ENCODE assay signal across 11 mouse cellular contexts in the genomic region with DNA sequence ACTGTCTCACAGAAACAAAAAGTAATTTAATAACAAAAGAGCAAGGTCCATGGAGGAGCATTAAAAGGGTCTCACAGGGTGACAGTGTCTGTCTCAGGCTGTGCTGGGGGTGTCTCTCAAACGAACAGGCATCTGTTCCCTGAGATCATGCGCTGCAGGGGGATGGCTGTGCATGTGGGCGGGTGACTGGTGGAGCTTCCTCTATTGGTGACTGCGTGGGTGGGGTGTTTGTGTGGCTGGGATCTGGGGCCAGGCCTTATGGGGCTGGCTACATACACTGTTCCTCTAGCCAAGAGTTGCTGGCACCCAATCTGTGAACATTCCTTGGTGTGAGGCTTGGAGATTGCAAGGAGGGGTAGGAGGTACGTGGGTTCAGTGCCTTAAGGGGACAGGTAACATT. TPM values are rescaled to one million over a fixed set of nuclear protein-coding genes. Genes with fewer than 3 reads are reported as not detected.
DNase-seq lines count a peak whose midpoint lies in the region; TF ChIP-seq lines count a peak whose summit lies in the region.
"Had no signal": no experiment of that assay in that cellular context is flagged by ENCODE, and none has a peak within 500 bp of the region (broad histone marks: within the 10 kb centered on the region; RNA-seq: fewer than 3 reads in every experiment).

No protein-coding gene starts in this region.

- no peaks in the 10 kb centered on the region for H3K4me1 ChIP-seq in thymus, adult 2 months (replicated peaks; ENCODE audit: control insufficient read depth, insufficient read depth, low read length)

- no peak for TF ChIP-seq CTCF in thymus, adult 2 months (IDR thresholded peaks at IDR 0.05; ENCODE audit: borderline replicate concordance, control insufficient read depth, extremely low read depth, insufficient read depth, low read length, poor library complexity)

- WGBS in thymus, adult 2 months = 33% methylated on average over 5 of the region's 5 CpGs

- H3K27me3 ChIP-seq in thymus, adult 2 months (ENCODE audit: control insufficient read depth, insufficient read depth, low read length) = no peaks in the 10 kb centered on the region

- DNase-seq in adrenal gland, postnatal 14 days = peak; percentile 19
- no peak for DNase-seq in adrenal gland, postnatal 10 days
- peak; percentile 90 to 96 for DNase-seq in cerebellum, adult 18-20 months
- DNase-seq in frontal cortex, postnatal 36 days (ENCODE audit: low spot score in 2 of 2) = peak; percentile 89 to 93
- peak; percentile 81 to 94 for DNase-seq in left cerebral cortex, postnatal 14 days (ENCODE audit: low spot score in 2 of 2)
- DNase-seq in heart, postnatal 4 days = no peak
- DNase-seq in adrenal gland, adult 8-10 months = no peak
- DNase-seq in thymus, adult 2 months = no peak
- DNase-seq: kidney, adult 11 months had no signal

- no peak overlapping the region for H3K4me3 ChIP-seq in thymus, adult 2 months (ENCODE audit: control insufficient read depth, insufficient read depth, low read length)

- TF ChIP-seq POLR2A in thymus, adult 2 months (IDR thresholded peaks at IDR 0.05; ENCODE audit: control insufficient read depth, extremely low read depth, insufficient read depth, low read length, poor library complexity) = no peak

- H3K36me3 ChIP-seq in thymus, adult 2 months (ENCODE audit: control insufficient read depth, insufficient read depth, low read length) = no peaks in the 10 kb centered on the region

- H3K27ac ChIP-seq in thymus, adult 2 months (ENCODE audit: control insufficient read depth, insufficient read depth, low read length) = no peak overlapping the region

- intact Hi-C loops in left cerebral cortex, postnatal 14 days (cut with DNase I) = no loop called here

RNA-seq across cellular contexts. Expression of a gene that starts 19.6 kb away (rescaled TPM):
- total RNA-seq in adrenal gland, postnatal 14 days (2021) = 3.6 and 4.1 TPM in 2 replicates
- total RNA-seq in adrenal gland, postnatal 10 days (2021) = 1 to 10 TPM; 3.0 to 3.8 TPM
- total RNA-seq in left cerebral cortex, postnatal 14 days (2021) = 100 to 1,000 TPM; 343 to 360 TPM
- 1 to 10 TPM; 2.0 TPM for total RNA-seq in heart, postnatal 4 days (2021)
- 1 to 10 TPM; 2.8 to 5.5 (median 4.1) TPM for total RNA-seq in adrenal gland, adult 8-10 months (2022)
- polyA plus RNA-seq in thymus, adult 2 months (2012; rRNA removed) = 1.1 and 1.2 TPM in 2 replicates
- total RNA-seq: liver, adult 2 months; megakaryocyte-erythroid progenitor cell, adult 5-6 weeks had no signal

RNA-seq across cellular contexts. Expression of a gene that starts 25.6 kb away (rescaled TPM):
- total RNA-seq in adrenal gland, postnatal 14 days (2021) = 9.4 and 16.2 TPM in 2 replicates
- total RNA-seq in adrenal gland, postnatal 10 days (2021) = 10 to 100 TPM in 1 of 2 experiments, 1 to 10 TPM in 1; 9.6 to 12.2 TPM
- 10 to 100 TPM; 37.9 to 40.2 TPM for total RNA-seq in left cerebral cortex, postnatal 14 days (2021)
- 1 to 10 TPM; 8.6 to 9.4 TPM for total RNA-seq in heart, postnatal 4 days (2021)
- 10 to 100 TPM; 11.5 to 27.5 (median 19.7) TPM for total RNA-seq in adrenal gland, adult 8-10 months (2022)
- polyA plus RNA-seq in thymus, adult 2 months (2012; rRNA removed) = 65.2 and 66.8 TPM in 2 replicates

RNA-seq across cellular contexts. Expression of a gene that starts 29.5 kb away (rescaled TPM):
- 22.3 and 24.7 TPM in 2 replicates for total RNA-seq in adrenal gland, postnatal 14 days (2021)
- total RNA-seq in adrenal gland, postnatal 10 days (2021) = 10 to 100 TPM; 24.9 to 25.4 TPM
- 10 to 100 TPM; 41.7 to 47.5 TPM for total RNA-seq in left cerebral cortex, postnatal 14 days (2021)
- total RNA-seq in heart, postnatal 4 days (2021) = 10 to 100 TPM; 23.8 to 25.9 TPM
- total RNA-seq in adrenal gland, adult 8-10 months (2022) = 10 to 100 TPM; 19.6 to 35.1 (median 30.2) TPM
- polyA plus RNA-seq in thymus, adult 2 months (2012; rRNA removed) = 27.4 and 28.1 TPM in 2 replicates

RNA-seq across cellular contexts. Expression of a gene that starts 51.0 kb away (rescaled TPM):
- total RNA-seq in adrenal gland, postnatal 14 days (2021) = 117 and 128 TPM in 2 replicates
- 100 to 1,000 TPM; 106 to 109 TPM for total RNA-seq in adrenal gland, postnatal 10 days (2021)
- total RNA-seq in left cerebral cortex, postnatal 14 days (2021) = 100 to 1,000 TPM; 241 to 246 TPM
- total RNA-seq in heart, postnatal 4 days (2021) = 100 to 1,000 TPM in 1 of 2 experiments, 10 to 100 TPM in 1; 90.4 to 104 TPM
- total RNA-seq in adrenal gland, adult 8-10 months (2022) = 100 to 1,000 TPM; 175 to 194 (median 175) TPM
- polyA plus RNA-seq in thymus, adult 2 months (2012; rRNA removed) = 256 TPM in 2 replicates

Comparison
In these comparisons a context has a peak if more than half of its experiments do, and no peak if none do; other contexts are left out.
1. DNase-seq: peak in adrenal gland, postnatal 14 days (single experiment), cerebellum, adult 18-20 months (2 of 2), frontal cortex, postnatal 36 days (2 of 2) and left cerebral cortex, postnatal 14 days (2 of 2); none in adrenal gland, postnatal 10 days (single experiment), heart, postnatal 4 days (single experiment), adrenal gland, adult 8-10 months (single experiment) and thymus, adult 2 months (single experiment).
2. RNA of a gene that starts 19.6 kb away (total RNA-seq): 343 to 360 TPM in left cerebral cortex, postnatal 14 days; 2.8 to 5.5 TPM in adrenal gland, adult 8-10 months, 3.0 to 3.8 TPM in adrenal gland, postnatal 10 days, 3.6 to 4.1 TPM in adrenal gland, postnatal 14 days and 2.0 TPM in heart, postnatal 4 days; every median in the first group is over 10 times any median in the second.